Mouse (Mus musculus) ES-E14 (cell line): ENCODE results near the gene 1700109H08Rik. TPM values are rescaled to one million over a fixed set of nuclear protein-coding genes. Genes with fewer than 3 reads are reported as not detected.

Source experiments
- DNase-seq: peaks from one replicate; pipeline ENCODE4 v3.0.0-alpha.2; 2013; ENCODE audit warnings: low read depth, low spot score
- H3K27ac ChIP-seq: 2 replicates; pipeline ENCODE4 v1.5.1; 2012; ENCODE audit warnings: low read depth, mild to moderate bottlenecking, low read length, moderate library complexity, mixed read lengths; ENCODE audit not compliant: poor library complexity, insufficient read depth, severe bottlenecking
- H3K36me3 ChIP-seq: 2 replicates; pipeline ENCODE4 v1.6.1; 2012; ENCODE audit warnings: mild to moderate bottlenecking, low read length, moderate library complexity, mixed read lengths; ENCODE audit not compliant: control insufficient read depth, poor library complexity, insufficient read depth, severe bottlenecking
- H3K4me1 ChIP-seq, 2 experiments: fragments of 150-350 bp in 1 of 2; sonication (generic) in 1 of 2; 2 replicates each; pipeline ENCODE4 v1.6.1; 2012; ENCODE audit warnings: low read length in 2 of 2, mild to moderate bottlenecking in 1 of 2, mixed read lengths in 1 of 2; ENCODE audit not compliant: control insufficient read depth in 2 of 2, insufficient read depth in 2 of 2, poor library complexity in 1 of 2
- H3K4me3 ChIP-seq, 2 experiments: fragments of 150-350 bp in 1 of 2; sonication (generic) in 1 of 2; 2 replicates each; pipeline ENCODE4 v1.5.1; 2012; ENCODE audit warnings: low read length in 2 of 2, low read depth in 1 of 2, mild to moderate bottlenecking in 1 of 2, mixed read lengths in 1 of 2; ENCODE audit not compliant: insufficient read depth in 1 of 2, poor library complexity in 1 of 2, severe bottlenecking in 1 of 2
- H3K9ac ChIP-seq: 2 replicates; pipeline ENCODE4 v1.6.1; 2012; ENCODE audit warnings: low read depth, mild to moderate bottlenecking, low read length, mixed read lengths; ENCODE audit not compliant: poor library complexity, insufficient read depth, severe bottlenecking
- H3K9me3 ChIP-seq: fragments of 150-350 bp; sonication (generic); 2 replicates; pipeline ENCODE4 v1.6.1; 2012; ENCODE audit warnings: low read depth, mild to moderate bottlenecking, low read length; ENCODE audit not compliant: control insufficient read depth, insufficient read depth
- CHD2 ChIP-seq: IDR thresholded peaks from 2 replicates; pipeline ENCODE4 v1.6.1; 2014; ENCODE audit warnings: mild to moderate bottlenecking, low read depth, low read length, inconsistent platforms
- HCFC1 ChIP-seq: IDR thresholded peaks from 2 replicates; pipeline ENCODE4 v1.6.1; 2012; ENCODE audit warnings: low read length, inconsistent platforms, borderline replicate concordance; ENCODE audit not compliant: insufficient read depth
- MAFK ChIP-seq: IDR thresholded peaks from 2 replicates; pipeline ENCODE4 v1.6.1; 2014; ENCODE audit warnings: mild to moderate bottlenecking, low read depth, low read length, inconsistent platforms; ENCODE audit not compliant: insufficient read depth
- ZC3H11A ChIP-seq: IDR thresholded peaks from 2 replicates; pipeline ENCODE4 v1.6.1; 2012; ENCODE audit warnings: low read depth, mild to moderate bottlenecking, inconsistent platforms, low read length, borderline replicate concordance
- ZNF384 ChIP-seq: IDR thresholded peaks from 2 replicates; pipeline ENCODE4 v1.6.1; 2012; ENCODE audit warnings: low read depth, low read length, inconsistent platforms
- in situ Hi-C, 2 experiments: fragments of 600-800 bp; cut with MboI; formaldehyde crosslinking; loops; one replicate each; pipeline ENCODE4 v1.15.1; 2025; ENCODE audit warnings: low sequenced_read_pairs in 2 of 2, inconsistent platforms in 1 of 2; ENCODE audit not compliant: unreplicated experiment in 2 of 2
- total RNA-seq: library from RNA; depleted of rRNA; stranded (reverse); fragments of 300-350 nt; gene quantifications from 2 replicates; pipeline ENCODE4 v1.2.3, GENCODE M21; 2012

The 1700109H08Rik gene
- total RNA-seq, 1 experiment: 6.2 TPM

GRCm38 (mm10) chr5:3577939-3578338, 6.6 kb downstream of the 1700109H08Rik start:
- H3K4me3 ChIP-seq: no peak overlapping the region
- no peak overlapping the region for H3K9ac ChIP-seq
- TF ChIP-seq MAFK (no peak), ZNF384 (peak; percentile 77; the same call in 1 of the 2 replicates), CHD2 (no peak), HCFC1 (no peak), ZC3H11A (no peak)
- no peaks in the 10 kb centered on the region for H3K9me3 ChIP-seq
- in situ Hi-C loops: no loop called here
- no peak for DNase-seq
- peaks cover 25% of the 10 kb centered on the region for H3K36me3 ChIP-seq
- H3K4me1 ChIP-seq: peaks cover 0 to 14% of the 10 kb centered on the region in 2 experiments; a peak in 3 of 4 replicates
- H3K27ac ChIP-seq: peak overlapping the region; percentile 80; the same call in 1 of the 2 replicates

GRCm38 (mm10) chr5:3579066-3579465, 7.7 kb downstream of the 1700109H08Rik start:
- TF ChIP-seq CHD2 (no peak), ZC3H11A (no peak), MAFK (no peak), ZNF384 (no peak), HCFC1 (no peak)
- no peak for DNase-seq
- H3K4me1 ChIP-seq: peaks cover 0 to 14% of the 10 kb centered on the region in 2 experiments; a peak in 3 of 4 replicates
- no peak overlapping the region for H3K4me3 ChIP-seq
- H3K36me3 ChIP-seq: peaks cover 25% of the 10 kb centered on the region
- in situ Hi-C loops: no loop called here
- no peak overlapping the region for H3K9ac ChIP-seq
- no peaks in the 10 kb centered on the region for H3K9me3 ChIP-seq
- H3K27ac ChIP-seq: no peak overlapping the region; the same call in 1 of the 2 replicates

- in situ Hi-C loops: no loop called here
- H3K36me3 ChIP-seq: peaks cover 7% of the 10 kb centered on the region
These were observed 24.5 kb downstream of the 1700109H08Rik start, which contains the start of gene Pex1 for GRCm38 (mm10) chr5:3595693-3596398. TSS of gene Pex1 (plus strand) at chr5:3596066.

GRCm38 (mm10) chr5:3596399-3596766, 25.0 kb downstream of the 1700109H08Rik start, which contains the start of gene Rbm48:
TSS of gene Rbm48 (minus strand) at chr5:3596585.
- in situ Hi-C loops: no loop called here
- H3K9ac ChIP-seq: peak within 1 kb of the TSS; percentile 89
- H3K4me1 ChIP-seq: peaks cover 0 to 2% of the 10 kb centered on the region in 2 experiments; a peak in 1 of 4 replicates
- H3K9me3 ChIP-seq: no peaks in the 10 kb centered on the region
- no peak for TF ChIP-seq MAFK
- TF ChIP-seq CHD2: no peak; the same call in 1 of the 2 replicates
- TF ChIP-seq ZC3H11A: no peak
- no peak for TF ChIP-seq HCFC1
- TF ChIP-seq ZNF384: no peak
- H3K36me3 ChIP-seq: peaks cover 3% of the 10 kb centered on the region; the same call in 1 of the 2 replicates
- H3K4me3 ChIP-seq: peak within 1 kb of the TSS; percentile 73 to 94
- H3K27ac ChIP-seq: peak within 1 kb of the TSS; percentile 26; the same call in 1 of the 2 replicates
- peak; percentile 64 for DNase-seq

More at GRCm38 (mm10) chr5:3595693-3596398, 24.5 kb downstream of the 1700109H08Rik start, which contains the start of gene Pex1:
- Histone ChIP-seq H3K9me3 (no peaks in the 10 kb centered on the region), H3K9ac (peak within 1 kb of the TSS; percentile 89), H3K27ac (peak within 1 kb of the TSS; percentile 26; the same call in 1 of the 2 replicates), H3K4me3 (peak within 1 kb of the TSS; percentile 73 to 94), H3K4me1 (peaks cover 0 to 2% of the 10 kb centered on the region in 2 experiments; a peak in 1 of 4 replicates)
- no peak for TF ChIP-seq ZNF384
- peak; percentile 82 for TF ChIP-seq HCFC1
- no peak for TF ChIP-seq ZC3H11A
- TF ChIP-seq MAFK: no peak
- TF ChIP-seq CHD2: peak; percentile 78
- peak; percentile 95 for DNase-seq
